Mouse (Mus musculus): Measurements from ENCODE around the gene Igfbp2.

DNA sequence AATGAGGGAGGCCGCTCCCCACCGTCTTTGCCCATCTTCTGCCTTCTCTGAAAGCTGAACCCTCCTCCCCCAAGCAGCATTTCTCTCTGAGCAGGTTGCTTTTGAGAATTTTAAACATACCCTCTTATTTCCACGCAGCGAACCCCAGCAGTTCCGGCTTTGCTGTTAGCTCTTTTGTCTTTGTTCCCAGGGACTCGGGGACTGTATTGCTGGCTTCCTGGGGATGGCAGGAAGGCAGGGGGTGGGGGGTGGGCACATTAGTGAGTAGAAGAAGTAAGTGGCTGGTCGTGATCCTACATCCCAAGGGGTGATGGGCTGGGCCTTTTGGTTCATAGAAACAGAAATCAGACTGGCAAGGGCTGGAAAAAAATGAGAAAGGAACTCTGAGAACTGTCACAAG, 2.6 kb downstream of the Igfbp2 start:
- no peak for TF ChIP-seq CTCF (IDR thresholded peaks at IDR 0.05; ENCODE audit: control insufficient read depth, insufficient read depth, insufficient read length)
- no peak for TF ChIP-seq MYOD1 (IDR thresholded peaks at IDR 0.05; ENCODE audit: control insufficient read depth, insufficient read length, low read depth)
- TF ChIP-seq USF1 (IDR thresholded peaks at IDR 0.05; ENCODE audit: low read depth): no peak

Data from C2C12 (cell line).